Mouse (Mus musculus) liver, postnatal 0 days (tissue): ENCODE data around the gene Lrrc29.

Experiments used
- CTCF ChIP-seq: sonication (generic); IDR thresholded peaks from 2 replicates; pipeline ENCODE4 v1.5.1; 2016; ENCODE audit warnings: antibody characterized with exemption, low read depth
- EP300 ChIP-seq: IDR thresholded peaks from 2 replicates; pipeline ENCODE4 v1.6.1; 2016; ENCODE audit warnings: antibody characterized with exemption, low read depth, mild to moderate bottlenecking

GRCm38 (mm10) chr8:105268342-105269074, 57.6 kb downstream of the Lrrc29 start:
- TF ChIP-seq CTCF (no peak), EP300 (no peak)
